Mouse (Mus musculus): ENCODE data around the gene Fam117b.

Fam117b gene

GRCm38 (mm10) chr1:59986626-59987025 is 73.8 kb downstream of the Fam117b start:
- in situ Hi-C loops (cut with MboI, MseI), result no loop called here

- in situ Hi-C loops (cut with MboI, MseI), result no loop called here
Observed at GRCm38 (mm10) chr1:59987399-59988040, 74.7 kb downstream of the Fam117b start.

DNA sequence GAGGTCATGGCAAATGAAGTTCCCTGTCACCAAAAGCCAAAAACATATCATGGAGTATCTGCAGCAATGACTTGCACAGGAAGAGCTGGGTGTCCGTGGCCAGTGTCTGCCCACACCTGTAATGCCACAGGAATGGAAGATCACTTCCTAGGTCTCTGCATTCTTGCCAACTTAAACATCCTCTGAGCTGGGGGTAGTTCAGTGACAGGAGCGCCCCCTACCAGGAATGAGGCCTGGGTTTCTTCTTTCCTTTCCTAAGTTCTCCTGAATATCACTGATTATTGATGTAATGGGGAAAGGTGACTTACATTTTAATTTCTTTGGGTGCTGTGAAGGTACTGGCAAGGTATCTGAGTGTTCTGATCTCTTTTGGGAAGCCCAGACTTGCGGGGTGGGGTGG is 82.8 kb downstream of the Fam117b start:
- in situ Hi-C loops (cut with MboI, MseI), result no loop called here

DNA sequence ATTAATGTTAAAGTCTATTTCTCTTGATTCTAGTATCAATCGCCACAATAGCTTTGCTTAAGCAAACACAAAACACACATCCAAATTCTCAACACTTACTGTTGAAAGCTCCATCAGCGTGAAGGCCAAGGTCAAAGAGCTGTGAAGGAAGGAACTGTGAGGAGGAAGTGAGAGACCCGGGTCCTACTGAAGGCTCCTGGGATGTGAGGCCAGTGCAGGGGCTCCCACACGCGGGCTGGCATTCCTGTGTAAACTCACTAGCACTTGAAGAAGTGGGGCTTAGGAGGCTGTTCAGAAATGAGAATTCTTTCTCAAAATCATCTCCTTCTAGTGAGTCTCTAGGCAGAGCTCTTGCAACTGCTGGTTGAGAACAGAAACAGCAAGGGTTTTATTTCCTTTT is 84.5 kb downstream of the Fam117b start:
- in situ Hi-C loops (cut with MboI, MseI), result no loop called here

GRCm38 (mm10) chr1:60000319-60000718 is 87.5 kb downstream of the Fam117b start:
- in situ Hi-C loops (cut with MboI, MseI), result no loop called here

- in situ Hi-C loops (cut with MboI, MseI), result no loop called here
Observed at GRCm38 (mm10) chr1:60007337-60007736, 94.5 kb downstream of the Fam117b start.

GRCm38 (mm10) chr1:60008743-60009142 is 95.9 kb downstream of the Fam117b start:
- in situ Hi-C loops (cut with MboI, MseI), result no loop called here

- in situ Hi-C loops (cut with MboI, MseI), result loop anchor here (10.0 kb wide), 1 partner anchor 851 kb away; no protein-coding TSS in a partner anchor
Observed at GRCm38 (mm10) chr1:60013779-60014178, 101.0 kb downstream of the Fam117b start.

- in situ Hi-C loops (cut with MboI, MseI), result loop anchor here (10.0 kb wide), 1 partner anchor 849 kb away; no protein-coding TSS in a partner anchor
Observed at GRCm38 (mm10) chr1:60015511-60015910, 102.7 kb downstream of the Fam117b start.

DNA sequence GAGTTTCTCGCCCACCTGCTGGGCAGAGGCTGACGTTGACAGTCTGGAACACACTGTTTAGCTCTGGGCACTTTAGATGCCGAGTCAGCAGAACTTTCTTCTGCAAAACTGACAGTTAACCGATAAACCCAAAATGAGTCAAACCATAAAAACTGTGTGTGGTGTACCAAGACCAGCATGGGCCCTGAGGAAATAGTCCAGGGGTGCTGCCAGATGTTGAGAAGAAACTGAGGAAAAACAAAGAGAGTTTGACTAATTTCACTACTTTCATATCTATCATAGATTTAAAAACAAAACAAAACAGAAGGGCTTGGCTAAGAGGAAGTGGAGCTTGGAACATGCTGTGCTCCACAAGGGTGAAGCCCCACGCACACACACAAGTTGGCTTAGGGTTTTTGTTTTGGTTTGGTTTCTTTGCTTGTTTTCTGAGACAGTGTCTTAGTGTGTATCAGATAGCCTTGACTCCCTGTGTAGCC is 103.4 kb downstream of the Fam117b start:
- in situ Hi-C loops (cut with MboI, MseI), result loop anchor here (10.0 kb wide), 1 partner anchor 849 kb away; no protein-coding TSS in a partner anchor

DNA sequence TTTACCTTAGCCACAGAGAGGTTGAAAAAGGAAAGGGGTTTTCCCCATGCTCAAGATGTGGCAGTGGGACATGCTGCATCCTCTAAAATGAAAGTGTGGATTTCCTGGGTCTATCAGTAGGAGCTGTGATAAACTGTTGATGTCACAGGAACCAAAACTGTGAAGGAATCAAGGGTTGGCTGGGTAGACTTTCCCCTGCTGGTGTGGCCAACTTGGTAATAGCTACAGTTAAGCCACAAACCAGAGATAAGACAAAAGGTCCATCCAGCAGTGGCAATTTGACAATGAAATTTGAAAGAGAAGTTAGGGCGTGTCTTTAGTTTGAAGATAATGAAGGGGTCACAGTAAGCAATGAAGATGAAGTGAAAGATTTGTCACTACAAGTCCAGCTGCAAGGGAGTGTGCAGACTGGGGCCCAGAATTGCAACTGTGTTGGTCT is 104.2 kb downstream of the Fam117b start:
- in situ Hi-C loops (cut with MboI, MseI), result loop anchor here (10.0 kb wide), 1 partner anchor 848 kb away; no protein-coding TSS in a partner anchor
